Mouse (Mus musculus): ENCODE measurements at regions not wholly inside any gene's neighbourhood (a gene's known extent, or its start where the extent isn't known, plus 50 kb on each side); places are given as distances from the start of the nearest gene placed in this dataset.
A peak's percentile ranks its signal among the peaks of the same experiment; 100 is the strongest.

- peak; percentile 5 for DNase-seq
Observed at GRCm38 (mm10) chr2:8214751-8215150, 705.4 kb upstream of the Celf2 start.

All from right cerebral cortex, adult 18-20 months (tissue).